ENCODE assay signal across 14 mouse cellular contexts in genomic region chr2:115538009-115538690, GRCm38 (mm10). TPM values are rescaled to one million over a fixed set of nuclear protein-coding genes. Genes with fewer than 3 reads are reported as not detected.
DNase-seq lines count a peak whose midpoint lies in the region; ATAC-seq lines count a peak whose summit lies in the region.
"Had no signal": no experiment of that assay in that cellular context is flagged by ENCODE, and none has a peak within 500 bp of the region (broad histone marks: within the 10 kb centered on the region; RNA-seq: fewer than 3 reads in every experiment).

No protein-coding gene starts in this region.

- no peak overlapping the region; the same call in 1 of the 2 replicates for H3K4me2 ChIP-seq in kidney, embryonic 15.5 days
- H3K4me2 ChIP-seq in hindbrain, embryonic 11.5 days (replicated peaks; ENCODE audit: low read depth, low read length), result no peak overlapping the region
- no peak overlapping the region for H3K4me2 ChIP-seq in neural tube, embryonic 11.5 days (ENCODE audit: low read depth)
- H3K4me2 ChIP-seq: midbrain, embryonic 15.5 days had no signal

- 26% methylated on average over 13 of the region's 13 CpGs for WGBS in kidney, embryonic 15.5 days
- WGBS in hindbrain, embryonic 11.5 days, result 37% methylated on average over 13 of the region's 13 CpGs
- 31% methylated on average over 13 of the region's 13 CpGs for WGBS in neural tube, embryonic 11.5 days

- no peaks in the 10 kb centered on the region for H3K27me3 ChIP-seq in kidney, embryonic 15.5 days
- no peaks in the 10 kb centered on the region for H3K27me3 ChIP-seq in hindbrain, embryonic 11.5 days (ENCODE audit: control insufficient read depth, insufficient read depth, low read length)
- H3K27me3 ChIP-seq in neural tube, embryonic 11.5 days (ENCODE audit: control insufficient read depth, insufficient read depth, low read length), result no peaks in the 10 kb centered on the region
- H3K27me3 ChIP-seq: midbrain, embryonic 15.5 days had no signal

- H3K9me3 ChIP-seq in kidney, embryonic 15.5 days (replicated peaks), result no peaks in the 10 kb centered on the region
- H3K9me3 ChIP-seq in hindbrain, embryonic 11.5 days (ENCODE audit: control insufficient read depth, low read length), result no peaks in the 10 kb centered on the region
- H3K9me3 ChIP-seq in neural tube, embryonic 11.5 days (ENCODE audit: control insufficient read depth, low read length), result no peaks in the 10 kb centered on the region
- H3K9me3 ChIP-seq: heart, embryonic 10.5 days; midbrain, embryonic 15.5 days had no signal

- no peak overlapping the region for H3K9ac ChIP-seq in kidney, embryonic 15.5 days
- H3K9ac ChIP-seq in hindbrain, embryonic 11.5 days (ENCODE audit: low read depth, low read length), result no peak overlapping the region
- no peak overlapping the region for H3K9ac ChIP-seq in neural tube, embryonic 11.5 days (ENCODE audit: low read length)
- H3K9ac ChIP-seq: liver, embryonic 14.5 days; midbrain, embryonic 15.5 days had no signal

- no peak for DNase-seq in kidney, adult 18-20 months
- peak; percentile 77 for DNase-seq in embryo, embryonic 10.5 days (ENCODE audit: low spot score)
- peak; percentile 72 for DNase-seq in hindbrain, embryonic 11.5 days (ENCODE audit: low spot score)
- peak; percentile 61 for DNase-seq in neural tube, embryonic 11.5 days (ENCODE audit: low spot score)
- no peak for DNase-seq in left cerebral cortex, adult 8-10 months (ENCODE audit: low spot score in 2 of 2)
- no peak for DNase-seq in cerebellum, adult 18-20 months
- DNase-seq: adrenal gland, postnatal 25 days; kidney, adult 8-10 months; right cerebral cortex, postnatal 14 days had no signal

- no peak overlapping the region for H3K4me3 ChIP-seq in kidney, embryonic 15.5 days (replicated peaks)
- no peak overlapping the region for H3K4me3 ChIP-seq in hindbrain, embryonic 11.5 days (ENCODE audit: low read depth, low read length)
- no peak overlapping the region for H3K4me3 ChIP-seq in neural tube, embryonic 11.5 days (ENCODE audit: low read depth, low read length)
- H3K4me3 ChIP-seq: heart, embryonic 10.5 days; midbrain, embryonic 15.5 days had no signal

- peak; percentile 83 for ATAC-seq in kidney, embryonic 15.5 days (replicated peaks; ENCODE audit: low FRiP score)
- peak; percentile 94 for ATAC-seq in hindbrain, embryonic 11.5 days (ENCODE audit: low FRiP score)
- peak; percentile 94 for ATAC-seq in neural tube, embryonic 11.5 days (ENCODE audit: insufficient read depth, low FRiP score, low TSS enrichment)
- ATAC-seq in cerebellum, adult (ENCODE audit: insufficient number of reproducible peaks, low FRiP score, low TSS enrichment), result no peak
- ATAC-seq: midbrain, embryonic 15.5 days had no signal

- H3K4me1 ChIP-seq in kidney, embryonic 15.5 days, result peaks cover 23% of the 10 kb centered on the region
- H3K4me1 ChIP-seq in hindbrain, embryonic 11.5 days (replicated peaks; ENCODE audit: control insufficient read depth, insufficient read depth, low read length), result no peaks in the 10 kb centered on the region
- peaks cover 14% of the 10 kb centered on the region for H3K4me1 ChIP-seq in neural tube, embryonic 11.5 days (ENCODE audit: control insufficient read depth, insufficient read depth, low read length)
- H3K4me1 ChIP-seq: heart, embryonic 10.5 days; midbrain, embryonic 15.5 days had no signal

- H3K36me3 ChIP-seq in kidney, embryonic 15.5 days, result no peaks in the 10 kb centered on the region
- no peaks in the 10 kb centered on the region for H3K36me3 ChIP-seq in hindbrain, embryonic 11.5 days (ENCODE audit: control insufficient read depth, insufficient read depth, low read length)
- H3K36me3 ChIP-seq in neural tube, embryonic 11.5 days (ENCODE audit: control insufficient read depth, insufficient read depth, low read length), result no peaks in the 10 kb centered on the region
- H3K36me3 ChIP-seq: heart, embryonic 10.5 days; midbrain, embryonic 15.5 days had no signal

- peak overlapping the region; percentile 72 for H3K27ac ChIP-seq in kidney, embryonic 15.5 days
- H3K27ac ChIP-seq in hindbrain, embryonic 11.5 days (ENCODE audit: low read depth, low read length), result peak overlapping the region; percentile 60
- H3K27ac ChIP-seq in neural tube, embryonic 11.5 days (ENCODE audit: low read depth, low read length), result peak overlapping the region; percentile 11; the same call in 1 of the 2 replicates
- H3K27ac ChIP-seq: heart, embryonic 10.5 days; liver, embryonic 14.5 days; midbrain, embryonic 15.5 days had no signal

RNA-seq across cellular contexts. Expression of gene BC052040, which starts 43.4 kb away (rescaled TPM):
- polyA plus RNA-seq in kidney, embryonic 15.5 days (2015; fragmentation: Nextera tagmentation; extraction: Ambion mirVana), result 16.7 and 18.8 TPM in 2 replicates
- polyA plus RNA-seq in hindbrain, embryonic 11.5 days (2014; fragmentation: Nextera tagmentation; extraction: Ambion mirVana), result 21.7 and 24.2 TPM in 2 replicates
- 16.9 and 19.9 TPM in 2 replicates for polyA plus RNA-seq in neural tube, embryonic 11.5 days (2014; fragmentation: Nextera tagmentation; extraction: Ambion mirVana)
- 1 to 10 TPM; 7.8 to 8.4 (median 8.0) TPM for total RNA-seq in left cerebral cortex, adult 8-10 months (2022)

Comparison
In these comparisons a context has a peak if more than half of its experiments do, and no peak if none do; other contexts are left out.
1. H3K27ac ChIP-seq: peak in every context shown above with its lines; median percentile 72 in kidney, embryonic 15.5 days; 60 in hindbrain, embryonic 11.5 days; 11 in neural tube, embryonic 11.5 days.
2. DNase-seq: peak in embryo, embryonic 10.5 days (single experiment), hindbrain, embryonic 11.5 days (single experiment) and neural tube, embryonic 11.5 days (single experiment); none in kidney, adult 18-20 months (single experiment), left cerebral cortex, adult 8-10 months (0 of 2) and cerebellum, adult 18-20 months (0 of 2).